Mouse (Mus musculus) forebrain, embryonic 11.5 days (tissue): ENCODE data around the gene Rab44. TPM values are rescaled to one million over a fixed set of nuclear protein-coding genes. Genes with fewer than 3 reads are reported as not detected.

Experiments used
- ATAC-seq: fragments of 200-750 bp; cut with Nextera tagmentation; replicated peaks from 2 replicates; pipeline ENCODE4 v1.8.0; 2017; ENCODE audit warnings: moderate TSS enrichment; ENCODE audit not compliant: low FRiP score
- DNase-seq: peaks from one replicate; pipeline ENCODE4 v3.0.0-alpha.2; 2017; ENCODE audit warnings: low spot score
- H3K27ac ChIP-seq: fragments of 300-500 bp; sonication (generic); 2 replicates; pipeline ENCODE4 v1.5.1; 2014; ENCODE audit warnings: low read depth, low read length
- H3K27me3 ChIP-seq: fragments of 300-500 bp; sonication (generic); 2 replicates; pipeline ENCODE4 v1.6.1; 2014; ENCODE audit warnings: mild to moderate bottlenecking, low read length, mixed read lengths; ENCODE audit not compliant: control insufficient read depth, insufficient read depth
- H3K36me3 ChIP-seq: fragments of 300-500 bp; sonication (generic); 2 replicates; pipeline ENCODE4 v1.6.1; 2014; ENCODE audit warnings: mild to moderate bottlenecking, low read length, moderate library complexity, mixed read lengths; ENCODE audit not compliant: control insufficient read depth, insufficient read depth
- H3K4me1 ChIP-seq: fragments of 300-500 bp; sonication (generic); replicated peaks from 2 replicates; pipeline ENCODE4 v1.6.1; 2014; ENCODE audit warnings: low read length, mixed read lengths; ENCODE audit not compliant: control insufficient read depth, insufficient read depth
- H3K4me2 ChIP-seq: fragments of 300-500 bp; sonication (generic); 2 replicates; pipeline ENCODE4 v1.6.1; 2014; ENCODE audit warnings: low read depth, mild to moderate bottlenecking, low read length, moderate library complexity, mixed read lengths; ENCODE audit not compliant: severe bottlenecking
- H3K4me3 ChIP-seq: fragments of 300-500 bp; sonication (generic); 2 replicates; pipeline ENCODE4 v1.5.1; 2014; ENCODE audit warnings: low read depth, low read length
- H3K9ac ChIP-seq: fragments of 300-500 bp; sonication (generic); 2 replicates; pipeline ENCODE4 v1.6.1; 2014; ENCODE audit warnings: low read length
- H3K9me3 ChIP-seq: fragments of 300-500 bp; sonication (generic); 2 replicates; pipeline ENCODE4 v1.6.1; 2016; ENCODE audit warnings: low read length, mixed read lengths; ENCODE audit not compliant: control insufficient read depth
- WGBS: fragments of 180-500 bp; shearing (Covaris S2); extraction: QIAGEN DNeasy Blood & Tissue Kit; methylation state at CpG from one replicate; pipeline ENCODE4 v1.1.7; 2014; 5-methylcytosine and 5-hydroxymethylcytosine counted together
- polyA plus RNA-seq: library from polyadenylated mRNA; unstranded; fragments of >200 nt; fragmentation: Nextera tagmentation; extraction: Ambion mirVana; gene quantifications from 2 replicates; pipeline ENCODE4 v1.2.1, GENCODE M21; 2014

Gene Rab44
- polyA plus RNA-seq, 1 experiment from 2014 or later, result 0.08 TPM

DNA sequence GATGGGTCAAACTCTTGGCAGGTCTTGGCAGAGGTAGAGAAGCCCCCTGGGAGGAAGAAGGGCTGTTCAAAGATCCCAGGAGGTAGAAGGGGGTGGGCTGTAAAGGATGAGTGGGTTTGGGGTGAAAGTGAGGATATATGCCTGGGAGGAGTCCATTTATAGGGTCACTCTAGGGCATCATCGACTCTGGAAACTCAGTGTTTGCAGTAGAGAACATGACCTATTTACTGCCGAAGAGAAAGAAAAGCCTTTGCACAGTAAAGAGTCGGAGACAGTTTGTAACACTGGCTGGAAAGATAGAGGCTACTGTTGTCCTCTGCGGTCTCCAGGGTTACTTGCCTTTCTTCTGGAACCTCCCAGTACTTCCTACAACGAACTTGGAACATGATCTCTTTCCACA, 40.6 kb upstream of the Rab44 start:
- no peak overlapping the region for H3K4me3 ChIP-seq
- no peak overlapping the region for H3K9ac ChIP-seq
- peaks cover 7% of the 10 kb centered on the region; the same call in 1 of the 2 replicates for H3K4me1 ChIP-seq
- no peaks in the 10 kb centered on the region for H3K27me3 ChIP-seq
- ATAC-seq (no peak), DNase-seq (no peak)
- WGBS, result 71% methylated on average over 5 of the region's 5 CpGs
- no peak overlapping the region for H3K27ac ChIP-seq
- H3K4me2 ChIP-seq, result no peak overlapping the region
- no peaks in the 10 kb centered on the region for H3K9me3 ChIP-seq
- H3K36me3 ChIP-seq, result no peaks in the 10 kb centered on the region

DNA sequence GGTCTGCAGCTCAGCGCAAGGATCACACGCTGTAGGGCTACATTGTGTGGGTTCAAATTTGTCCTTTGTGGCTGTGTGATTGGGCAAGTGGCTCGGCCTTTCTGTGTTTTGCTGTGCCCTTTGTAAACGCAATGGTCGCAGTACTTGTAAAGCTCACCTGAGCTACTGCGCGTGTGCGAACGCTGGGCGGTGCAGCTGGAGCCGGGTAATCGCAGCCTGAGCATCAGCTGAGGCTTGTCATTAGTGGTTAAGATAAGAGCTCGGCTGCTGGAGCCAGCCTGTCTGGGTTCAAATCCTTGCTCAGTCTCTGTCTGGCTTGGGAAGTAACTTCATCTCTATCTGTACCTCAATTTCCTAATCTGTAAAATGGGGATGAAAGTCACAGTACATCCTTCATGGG, 39.9 kb upstream of the Rab44 start:
- Histone ChIP-seq H3K36me3 (no peaks in the 10 kb centered on the region), H3K9ac (no peak overlapping the region), H3K4me3 (no peak overlapping the region), H3K9me3 (no peaks in the 10 kb centered on the region), H3K27ac (no peak overlapping the region), H3K4me1 (peaks cover 13% of the 10 kb centered on the region; the same call in 1 of the 2 replicates), H3K27me3 (no peaks in the 10 kb centered on the region), H3K4me2 (no peak overlapping the region)
- no peak for ATAC-seq
- 84% methylated on average over 13 of the region's 13 CpGs for WGBS
- DNase-seq, result no peak

DNA sequence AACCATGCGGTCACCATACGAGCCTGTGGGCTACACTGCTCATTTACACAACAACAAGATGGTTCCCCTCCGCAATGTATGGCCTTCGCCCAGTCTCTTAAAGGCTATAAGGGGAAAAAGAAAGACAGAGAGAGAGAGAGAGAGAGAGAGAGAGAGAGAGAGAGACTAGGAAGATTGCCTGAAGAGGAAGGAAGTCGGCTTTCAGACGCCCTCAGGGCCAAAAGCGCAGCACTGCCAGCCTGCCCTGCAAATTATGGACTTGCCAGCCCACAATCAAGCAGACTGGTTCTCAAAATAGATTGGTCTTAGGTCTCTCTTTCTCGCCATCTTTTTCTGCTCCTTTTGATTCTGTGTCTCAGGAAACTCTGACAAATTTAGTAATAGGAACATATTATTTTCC, 37.7 kb upstream of the Rab44 start:
- no peak overlapping the region for H3K4me3 ChIP-seq
- H3K9ac ChIP-seq, result no peak overlapping the region
- H3K36me3 ChIP-seq, result no peaks in the 10 kb centered on the region
- WGBS, result 90% methylated on average over 8 of the region's 8 CpGs
- DNase-seq (no peak), ATAC-seq (no peak)
- no peak overlapping the region for H3K27ac ChIP-seq
- H3K27me3 ChIP-seq, result peaks cover 3% of the 10 kb centered on the region; the same call in 1 of the 2 replicates
- H3K4me1 ChIP-seq, result peaks cover 20% of the 10 kb centered on the region
- no peak overlapping the region for H3K4me2 ChIP-seq
- H3K9me3 ChIP-seq, result no peaks in the 10 kb centered on the region

DNA sequence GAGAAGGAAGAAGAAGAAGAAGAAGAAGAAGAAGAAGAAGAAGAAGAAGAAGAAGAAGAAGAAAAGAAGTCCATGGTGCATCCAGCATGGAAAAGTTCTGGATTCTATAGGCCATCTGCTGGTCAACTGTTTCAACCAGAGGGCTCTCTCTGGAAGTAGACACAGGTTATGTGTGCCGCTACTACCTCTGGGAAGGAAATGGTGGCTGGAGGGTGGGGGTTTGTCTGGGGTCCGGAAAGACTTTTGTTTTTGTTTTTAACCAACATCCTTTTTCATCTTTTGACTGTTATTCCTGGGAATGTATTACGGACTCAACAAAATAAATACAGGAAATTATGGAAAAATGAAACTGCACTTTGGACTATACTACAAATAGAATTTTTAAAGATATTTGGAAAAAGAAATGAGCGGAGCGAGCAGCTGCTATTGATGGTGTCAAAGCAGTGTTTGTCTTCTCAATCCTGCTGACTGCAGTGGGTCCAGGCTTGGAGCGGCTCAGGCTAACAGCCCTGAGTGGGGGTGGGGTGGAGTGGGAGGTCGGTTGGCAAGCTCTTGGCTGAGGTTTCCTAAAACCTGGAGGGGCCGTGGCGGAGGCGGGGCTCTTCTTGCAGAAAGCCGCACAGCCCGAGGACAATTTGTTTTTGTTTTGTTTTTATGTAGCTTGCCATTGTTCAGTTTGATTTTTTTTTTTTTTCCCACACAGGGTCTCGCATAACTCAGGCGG, 36.0 kb upstream of the Rab44 start:
- whole genome bisulfite sequencing, result 25% methylated on average over 14 of the region's 14 CpGs
- DNase-seq (peak; percentile 74), ATAC-seq (0 out of 2 replicates have a peak, but pooled peaks have one; percentile 49)
- Histone ChIP-seq H3K4me1 (peaks cover 22% of the 10 kb centered on the region), H3K4me3 (peak overlapping the region; percentile 12; the same call in 1 of the 2 replicates), H3K27ac (no peak overlapping the region), H3K9ac (no peak overlapping the region), H3K27me3 (peaks cover 9% of the 10 kb centered on the region), H3K9me3 (no peaks in the 10 kb centered on the region), H3K4me2 (peak overlapping the region; percentile 40), H3K36me3 (no peaks in the 10 kb centered on the region)

DNA sequence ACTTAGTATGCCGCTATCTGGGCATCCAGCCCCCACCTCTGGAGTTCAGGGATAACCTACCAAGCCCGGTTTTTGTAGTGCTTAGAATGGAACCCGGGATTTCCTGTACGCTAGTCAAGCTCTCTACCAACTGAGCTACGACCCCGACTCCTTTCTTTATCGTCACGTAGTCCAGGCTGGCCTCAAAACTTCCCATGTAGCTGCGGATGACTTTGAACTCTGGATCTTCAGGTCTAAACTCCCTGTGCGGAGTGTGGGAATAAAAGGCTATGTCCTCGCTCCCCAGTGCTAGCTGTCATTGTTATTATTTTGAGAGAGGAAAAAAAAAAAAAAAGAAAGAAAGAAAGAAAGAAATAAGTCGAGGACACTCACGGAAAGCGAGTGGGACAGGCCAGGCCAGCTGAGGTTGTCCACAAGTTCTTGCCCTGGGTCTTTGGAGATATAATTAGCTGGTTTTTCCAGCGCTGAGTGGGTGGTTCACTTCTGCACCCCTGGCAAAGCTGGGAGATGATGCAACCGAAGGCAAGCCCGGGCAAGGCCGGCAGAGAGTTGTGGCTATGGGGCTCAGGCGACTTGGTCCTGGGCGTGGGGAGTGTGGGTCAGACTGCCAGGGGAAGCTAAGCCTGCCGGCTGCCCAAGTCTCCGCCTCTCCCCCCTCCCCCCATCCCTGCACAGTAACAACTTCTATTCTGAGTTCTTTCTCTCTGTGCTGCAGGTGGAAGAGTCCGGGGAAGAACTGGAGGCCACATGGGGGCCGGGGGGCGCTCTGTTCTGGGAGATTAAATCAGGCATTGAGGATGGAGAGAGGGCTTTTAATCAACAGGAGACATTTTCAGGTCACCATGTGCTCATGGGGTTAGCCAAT, 35.2 kb upstream of the Rab44 start:
- Histone ChIP-seq H3K4me3 (peak overlapping the region; percentile 12; the same call in 1 of the 2 replicates), H3K36me3 (no peaks in the 10 kb centered on the region), H3K9ac (0 out of 2 replicates have a peak overlapping the region, but pooled peaks have one; percentile 12), H3K9me3 (no peaks in the 10 kb centered on the region), H3K4me1 (peaks cover 21% of the 10 kb centered on the region), H3K4me2 (peak overlapping the region; percentile 40), H3K27me3 (peaks cover 9% of the 10 kb centered on the region), H3K27ac (peak overlapping the region; percentile 31; the same call in 1 of the 2 replicates)
- DNase-seq (peak; percentile 70), ATAC-seq (0 out of 2 replicates have a peak, but pooled peaks have one; percentile 18)
- 5% methylated on average over 25 of the region's 25 CpGs for WGBS

GRCm38 (mm10) chr17:29080758-29081617, 33.0 kb upstream of the Rab44 start:
- 3% methylated on average over 22 of the region's 23 CpGs for WGBS
- no peaks in the 10 kb centered on the region for H3K9me3 ChIP-seq
- peak overlapping the region; percentile 6; the same call in 1 of the 2 replicates for H3K4me2 ChIP-seq
- peaks cover 21% of the 10 kb centered on the region for H3K4me1 ChIP-seq
- H3K36me3 ChIP-seq, result no peaks in the 10 kb centered on the region
- H3K9ac ChIP-seq, result no peak overlapping the region
- H3K27ac ChIP-seq, result no peak overlapping the region
- no peak for DNase-seq
- ATAC-seq, result peak; percentile 53; the same call in 1 of the 2 replicates
- H3K27me3 ChIP-seq, result peaks cover 9% of the 10 kb centered on the region
- no peak overlapping the region for H3K4me3 ChIP-seq

DNA sequence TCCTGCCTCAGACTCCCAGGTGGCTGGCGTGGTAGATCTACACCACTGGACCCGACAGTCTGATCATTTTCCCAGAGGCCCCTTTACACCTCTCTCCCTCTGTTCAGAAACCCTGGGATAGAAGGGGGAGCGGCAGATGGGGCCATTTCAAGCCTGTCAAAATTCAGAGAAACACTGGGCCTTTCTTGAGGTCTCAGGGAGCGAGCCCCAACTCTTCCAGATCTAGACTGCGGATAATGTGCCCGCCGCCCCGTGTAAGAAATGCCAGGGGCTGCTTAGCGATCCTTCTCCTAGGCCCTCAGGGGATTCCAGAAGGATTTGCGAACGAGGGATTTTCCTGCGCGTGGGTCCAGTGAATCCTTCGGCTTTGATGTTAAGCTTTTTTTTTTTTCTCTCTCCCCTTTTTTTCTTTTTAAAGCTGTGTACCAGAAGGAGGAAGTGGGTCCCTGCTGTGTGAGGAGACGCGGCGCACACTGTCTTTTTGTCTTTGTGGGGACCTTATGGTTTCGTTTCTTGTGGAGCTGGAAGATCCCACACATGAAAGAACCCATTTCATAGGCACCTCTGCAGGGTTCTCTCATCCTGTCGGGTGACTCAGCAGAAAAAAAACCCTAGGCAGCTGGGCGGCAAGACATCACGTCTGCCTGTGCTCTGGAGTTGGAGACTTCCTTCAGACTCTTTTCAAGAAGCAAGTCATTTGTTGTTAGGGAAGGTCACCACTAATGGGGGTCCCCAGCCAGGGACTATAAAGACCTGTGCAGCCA, 32.1 kb upstream of the Rab44 start:
- WGBS, result 3% methylated on average over 21 of the region's 21 CpGs
- ATAC-seq, result no peak
- H3K27ac ChIP-seq, result no peak overlapping the region
- no peaks in the 10 kb centered on the region for H3K36me3 ChIP-seq
- peaks cover 21% of the 10 kb centered on the region for H3K4me1 ChIP-seq
- no peak overlapping the region for H3K4me3 ChIP-seq
- no peak for DNase-seq
- H3K9me3 ChIP-seq, result no peaks in the 10 kb centered on the region
- H3K9ac ChIP-seq, result no peak overlapping the region
- H3K4me2 ChIP-seq, result peak overlapping the region; percentile 19; the same call in 1 of the 2 replicates
- peaks cover 9% of the 10 kb centered on the region for H3K27me3 ChIP-seq
